Mouse (Mus musculus) embryonic facial prominence, embryonic 15.5 days (tissue): Measurements from ENCODE around the gene Pex7. TPM values are rescaled to one million over a fixed set of nuclear protein-coding genes. Genes with fewer than 3 reads are reported as not detected.
"Not testable (repeated sequence)": the region's sequence is repeated elsewhere in the genome, so short reads cannot be mapped to it uniquely, and the experiment has no call there.

Experiments used
- ATAC-seq: fragments of 200-750 bp; cut with Nextera tagmentation; 2 replicates; pipeline ENCODE4 v1.8.0; 2017; ENCODE audit warnings: low read depth, moderate TSS enrichment; ENCODE audit not compliant: insufficient number of reproducible peaks, low FRiP score, low TSS enrichment
- H3K27ac ChIP-seq: fragments of 300-500 bp; sonication (generic); replicated peaks from 2 replicates; pipeline ENCODE4 v1.5.1; 2015; ENCODE audit warnings: mild to moderate bottlenecking, inconsistent platforms
- H3K27me3 ChIP-seq: fragments of 300-500 bp; sonication (generic); 2 replicates; pipeline ENCODE4 v1.6.1; 2015; ENCODE audit warnings: inconsistent platforms
- H3K36me3 ChIP-seq: fragments of 300-500 bp; sonication (generic); 2 replicates; pipeline ENCODE4 v1.6.1; 2015; ENCODE audit warnings: mild to moderate bottlenecking, inconsistent platforms
- H3K4me1 ChIP-seq: fragments of 300-500 bp; sonication (generic); 2 replicates; pipeline ENCODE4 v1.6.1; 2015; ENCODE audit warnings: inconsistent platforms
- H3K4me2 ChIP-seq: fragments of 300-500 bp; sonication (generic); replicated peaks from 2 replicates; pipeline ENCODE4 v1.6.1; 2015; ENCODE audit warnings: mild to moderate bottlenecking, inconsistent platforms
- H3K4me3 ChIP-seq: fragments of 300-500 bp; sonication (generic); replicated peaks from 2 replicates; pipeline ENCODE4 v1.5.1; 2015; ENCODE audit warnings: mild to moderate bottlenecking, inconsistent platforms
- H3K9ac ChIP-seq: fragments of 300-500 bp; sonication (generic); 2 replicates; pipeline ENCODE4 v1.6.1; 2015; ENCODE audit warnings: inconsistent platforms
- H3K9me3 ChIP-seq: fragments of 300-500 bp; sonication (generic); replicated peaks from 2 replicates; pipeline ENCODE4 v1.6.1; 2016; ENCODE audit warnings: inconsistent platforms
- WGBS: fragments of 180-500 bp; shearing (Covaris S2); methylation state at CpG from one replicate; pipeline ENCODE4 v1.1.7; 2015; 5-methylcytosine and 5-hydroxymethylcytosine counted together
- polyA plus RNA-seq: library from polyadenylated mRNA; unstranded; fragments of >200 nt; fragmentation: Nextera tagmentation; extraction: Ambion mirVana; gene quantifications from 2 replicates; pipeline ENCODE4 v1.2.1, GENCODE M21; 2015

Pex7 gene
- polyA plus RNA-seq, 1 experiment from 2014 or later: 30.3 TPM

- WGBS: under 1% methylated on average over 87 of the region's 97 CpGs
- H3K27ac ChIP-seq: peak overlapping the region; percentile 72
- no peaks in the 10 kb centered on the region for H3K27me3 ChIP-seq
- peaks cover 8% of the 10 kb centered on the region for H3K4me1 ChIP-seq
- H3K36me3 ChIP-seq: no peaks in the 10 kb centered on the region
- H3K4me3 ChIP-seq: peak overlapping the region; percentile 76
- H3K9ac ChIP-seq: peak overlapping the region; percentile 54
- H3K4me2 ChIP-seq: peak overlapping the region; percentile 96
- H3K9me3 ChIP-seq: no peaks in the 10 kb centered on the region
- ATAC-seq: peak; percentile 89
Observed at GRCm38 (mm10) chr10:19933511-19934383, 26.3 kb upstream of the Pex7 start.

- ATAC-seq: no peak
- peaks cover 8% of the 10 kb centered on the region for H3K4me1 ChIP-seq
- no peak overlapping the region for H3K27ac ChIP-seq
- H3K27me3 ChIP-seq: no peaks in the 10 kb centered on the region
- H3K36me3 ChIP-seq: no peaks in the 10 kb centered on the region
- 21% methylated on average over 3 of the region's 3 CpGs for WGBS
- H3K9ac ChIP-seq: no peak overlapping the region
- H3K4me3 ChIP-seq: no peak overlapping the region
- H3K9me3 ChIP-seq: no peaks in the 10 kb centered on the region
- H3K4me2 ChIP-seq: peak overlapping the region; percentile 96
Observed at GRCm38 (mm10) chr10:19932986-19933385, 25.5 kb upstream of the Pex7 start.

GRCm38 (mm10) chr10:19928205-19928604 lies 20.7 kb upstream of the Pex7 start:
- H3K4me2 ChIP-seq: no peak overlapping the region
- no peaks in the 10 kb centered on the region for H3K36me3 ChIP-seq
- no peak for ATAC-seq
- H3K27me3 ChIP-seq: no peaks in the 10 kb centered on the region
- H3K27ac ChIP-seq: no peak overlapping the region
- H3K9ac ChIP-seq: no peak overlapping the region
- 67% methylated on average over 1 of the region's 1 CpGs for WGBS
- no peak overlapping the region for H3K4me3 ChIP-seq
- H3K4me1 ChIP-seq: peaks cover 3% of the 10 kb centered on the region; the same call in 1 of the 2 replicates
- H3K9me3 ChIP-seq: no peaks in the 10 kb centered on the region

- not testable (repeated sequence) for H3K9me3 ChIP-seq, H3K4me1 ChIP-seq, H3K4me2 ChIP-seq, H3K4me3 ChIP-seq, ATAC-seq, H3K36me3 ChIP-seq, H3K9ac ChIP-seq, H3K27ac ChIP-seq, H3K27me3 ChIP-seq
- WGBS: 89% methylated on average over 4 of the region's 4 CpGs
Observed at GRCm38 (mm10) chr10:19926391-19926897, 19.0 kb upstream of the Pex7 start.

- no peak overlapping the region for H3K4me3 ChIP-seq
- no peak for ATAC-seq
Observed at GRCm38 (mm10) chr10:19924256-19924655, 16.8 kb upstream of the Pex7 start.

GRCm38 (mm10) chr10:19922410-19922809 lies 14.9 kb upstream of the Pex7 start:
- Histone ChIP-seq H3K4me2 (no peak overlapping the region), H3K9me3 (no peaks in the 10 kb centered on the region), H3K27ac (no peak overlapping the region), H3K36me3 (no peaks in the 10 kb centered on the region), H3K4me3 (no peak overlapping the region), H3K27me3 (no peaks in the 10 kb centered on the region), H3K4me1 (no peaks in the 10 kb centered on the region), H3K9ac (no peak overlapping the region)
- ATAC-seq: no peak
- 49% methylated on average over 4 of the region's 4 CpGs for WGBS

More at GRCm38 (mm10) chr10:19924256-19924655, 16.8 kb upstream of the Pex7 start:
- no peak overlapping the region for H3K9ac ChIP-seq
- WGBS: 73% methylated on average over 2 of the region's 2 CpGs
- H3K4me1 ChIP-seq: no peaks in the 10 kb centered on the region
- no peaks in the 10 kb centered on the region for H3K27me3 ChIP-seq
- H3K36me3 ChIP-seq: no peaks in the 10 kb centered on the region
- H3K27ac ChIP-seq: no peak overlapping the region
- no peaks in the 10 kb centered on the region for H3K9me3 ChIP-seq
- H3K4me2 ChIP-seq: no peak overlapping the region

GRCm38 (mm10) chr10:19915301-19915700 lies 7.8 kb upstream of the Pex7 start:
- Histone ChIP-seq H3K27me3 (no peaks in the 10 kb centered on the region), H3K36me3 (no peaks in the 10 kb centered on the region), H3K27ac (no peak overlapping the region), H3K4me2 (no peak overlapping the region), H3K9me3 (no peaks in the 10 kb centered on the region), H3K4me3 (no peak overlapping the region), H3K9ac (no peak overlapping the region), H3K4me1 (no peaks in the 10 kb centered on the region)
- WGBS: 44% methylated on average over 1 of the region's 1 CpGs
- ATAC-seq: no peak

GRCm38 (mm10) chr10:19913806-19914205 lies 6.3 kb upstream of the Pex7 start:
- Histone ChIP-seq H3K4me2 (no peak overlapping the region), H3K36me3 (no peaks in the 10 kb centered on the region), H3K9ac (no peak overlapping the region), H3K4me3 (no peak overlapping the region), H3K9me3 (no peaks in the 10 kb centered on the region), H3K27ac (no peak overlapping the region), H3K27me3 (0 out of 2 replicates have a peak, but pooled peaks cover 3% of the 10 kb centered on the region), H3K4me1 (no peaks in the 10 kb centered on the region)
- 80% methylated on average over 4 of the region's 4 CpGs for WGBS
- no peak for ATAC-seq

GRCm38 (mm10) chr10:19911583-19911982 lies 4.1 kb upstream of the Pex7 start:
- no peak overlapping the region for H3K4me3 ChIP-seq
- no peaks in the 10 kb centered on the region for H3K36me3 ChIP-seq
- H3K9me3 ChIP-seq: no peaks in the 10 kb centered on the region
- H3K9ac ChIP-seq: no peak overlapping the region
- H3K27me3 ChIP-seq: 0 out of 2 replicates have a peak, but pooled peaks cover 3% of the 10 kb centered on the region
- no peaks in the 10 kb centered on the region for H3K4me1 ChIP-seq
- H3K27ac ChIP-seq: no peak overlapping the region
- whole genome bisulfite sequencing: 23% methylated on average over 1 of the region's 1 CpGs
- no peak for ATAC-seq
- H3K4me2 ChIP-seq: no peak overlapping the region

- Histone ChIP-seq H3K36me3 (no peaks in the 10 kb centered on the region), H3K27me3 (0 out of 2 replicates have a peak, but pooled peaks cover 3% of the 10 kb centered on the region), H3K4me2 (no peak overlapping the region), H3K4me3 (no peak overlapping the region), H3K9me3 (no peaks in the 10 kb centered on the region), H3K4me1 (no peaks in the 10 kb centered on the region), H3K27ac (no peak overlapping the region), H3K9ac (no peak overlapping the region)
- 79% methylated on average over 2 of the region's 2 CpGs for WGBS
- no peak for ATAC-seq
Observed at GRCm38 (mm10) chr10:19910516-19910915, 3.0 kb upstream of the Pex7 start.

- ATAC-seq: no peak
- WGBS: 76% methylated on average over 2 of the region's 2 CpGs
- no peak overlapping the region for H3K4me2 ChIP-seq
Observed at GRCm38 (mm10) chr10:19908076-19908475, 587 bp upstream of the Pex7 start.

More at GRCm38 (mm10) chr10:19908076-19908475, 587 bp upstream of the Pex7 start:
- Histone ChIP-seq H3K27ac (no peak overlapping the region), H3K9me3 (no peaks in the 10 kb centered on the region), H3K4me3 (no peak overlapping the region), H3K9ac (no peak overlapping the region), H3K4me1 (no peaks in the 10 kb centered on the region), H3K27me3 (0 out of 2 replicates have a peak, but pooled peaks cover 3% of the 10 kb centered on the region), H3K36me3 (no peaks in the 10 kb centered on the region)
